Mouse (Mus musculus) heart, postnatal 0 days (tissue): ENCODE results near the gene Slc9a5.

ENCODE experiments used
- CTCF ChIP-seq: IDR thresholded peaks from 2 replicates; pipeline ENCODE4 v1.5.1; 2016; ENCODE audit warnings: antibody characterized with exemption, control low read depth, low read depth
- EP300 ChIP-seq: IDR thresholded peaks from 2 replicates; pipeline ENCODE4 v1.6.1; 2016; ENCODE audit warnings: antibody characterized with exemption, low read depth

GRCm38 (mm10) chr8:105348450-105349095 is at the start of gene Slc9a5:
- TF ChIP-seq CTCF (no peak), EP300 (no peak)
